Mouse (Mus musculus) embryonic facial prominence, embryonic 15.5 days (tissue): ENCODE results near the gene Ifna2. TPM values are rescaled to one million over a fixed set of nuclear protein-coding genes. Genes with fewer than 3 reads are reported as not detected.

Source experiments
- ATAC-seq: fragments of 200-750 bp; cut with Nextera tagmentation; 2 replicates; pipeline ENCODE4 v1.8.0; 2017; ENCODE audit warnings: low read depth, moderate TSS enrichment; ENCODE audit not compliant: insufficient number of reproducible peaks, low FRiP score, low TSS enrichment
- H3K27ac ChIP-seq: fragments of 300-500 bp; sonication (generic); replicated peaks from 2 replicates; pipeline ENCODE4 v1.5.1; 2015; ENCODE audit warnings: mild to moderate bottlenecking, inconsistent platforms
- H3K27me3 ChIP-seq: fragments of 300-500 bp; sonication (generic); 2 replicates; pipeline ENCODE4 v1.6.1; 2015; ENCODE audit warnings: inconsistent platforms
- H3K36me3 ChIP-seq: fragments of 300-500 bp; sonication (generic); 2 replicates; pipeline ENCODE4 v1.6.1; 2015; ENCODE audit warnings: mild to moderate bottlenecking, inconsistent platforms
- H3K4me1 ChIP-seq: fragments of 300-500 bp; sonication (generic); 2 replicates; pipeline ENCODE4 v1.6.1; 2015; ENCODE audit warnings: inconsistent platforms
- H3K4me2 ChIP-seq: fragments of 300-500 bp; sonication (generic); replicated peaks from 2 replicates; pipeline ENCODE4 v1.6.1; 2015; ENCODE audit warnings: mild to moderate bottlenecking, inconsistent platforms
- H3K4me3 ChIP-seq: fragments of 300-500 bp; sonication (generic); replicated peaks from 2 replicates; pipeline ENCODE4 v1.5.1; 2015; ENCODE audit warnings: mild to moderate bottlenecking, inconsistent platforms
- H3K9ac ChIP-seq: fragments of 300-500 bp; sonication (generic); 2 replicates; pipeline ENCODE4 v1.6.1; 2015; ENCODE audit warnings: inconsistent platforms
- H3K9me3 ChIP-seq: fragments of 300-500 bp; sonication (generic); replicated peaks from 2 replicates; pipeline ENCODE4 v1.6.1; 2016; ENCODE audit warnings: inconsistent platforms
- WGBS: fragments of 180-500 bp; shearing (Covaris S2); methylation state at CpG from one replicate; pipeline ENCODE4 v1.1.7; 2015; 5-methylcytosine and 5-hydroxymethylcytosine counted together
- polyA plus RNA-seq: library from polyadenylated mRNA; unstranded; fragments of >200 nt; fragmentation: Nextera tagmentation; extraction: Ambion mirVana; gene quantifications from 2 replicates; pipeline ENCODE4 v1.2.1, GENCODE M21; 2015

Gene Ifna2
- polyA plus RNA-seq, 1 experiment from 2014 or later: not detected

DNA sequence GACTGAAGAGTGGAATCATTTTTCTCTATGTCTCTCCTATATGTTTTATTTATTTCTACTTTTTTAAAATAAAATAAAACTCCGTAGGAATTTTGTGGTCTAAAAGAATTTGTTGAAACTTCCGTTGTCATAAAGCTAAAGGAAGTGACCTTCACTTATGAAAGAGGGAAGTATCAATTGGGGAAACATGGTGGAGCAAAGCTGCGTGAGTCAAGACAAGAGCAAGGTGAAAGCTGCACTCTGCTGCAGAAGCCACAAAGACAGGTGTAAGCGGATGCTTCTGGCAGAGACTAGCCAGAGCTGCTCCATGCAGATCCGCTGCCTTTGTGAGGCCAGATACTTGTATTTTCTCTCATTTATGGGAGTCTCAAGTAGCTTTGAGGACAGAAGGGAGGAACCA, 15.1 kb upstream of the Ifna2 start:
- 71% methylated on average over 5 of the region's 5 CpGs for WGBS
- no peaks in the 10 kb centered on the region for H3K36me3 ChIP-seq
- H3K27ac ChIP-seq: no peak overlapping the region
- no peak for ATAC-seq
- H3K4me2 ChIP-seq: no peak overlapping the region
- no peaks in the 10 kb centered on the region for H3K4me1 ChIP-seq
- H3K9ac ChIP-seq: no peak overlapping the region
- H3K27me3 ChIP-seq: 0 out of 2 replicates have a peak, but pooled peaks cover 4% of the 10 kb centered on the region
- no peak overlapping the region for H3K4me3 ChIP-seq
- H3K9me3 ChIP-seq: no peaks in the 10 kb centered on the region

DNA sequence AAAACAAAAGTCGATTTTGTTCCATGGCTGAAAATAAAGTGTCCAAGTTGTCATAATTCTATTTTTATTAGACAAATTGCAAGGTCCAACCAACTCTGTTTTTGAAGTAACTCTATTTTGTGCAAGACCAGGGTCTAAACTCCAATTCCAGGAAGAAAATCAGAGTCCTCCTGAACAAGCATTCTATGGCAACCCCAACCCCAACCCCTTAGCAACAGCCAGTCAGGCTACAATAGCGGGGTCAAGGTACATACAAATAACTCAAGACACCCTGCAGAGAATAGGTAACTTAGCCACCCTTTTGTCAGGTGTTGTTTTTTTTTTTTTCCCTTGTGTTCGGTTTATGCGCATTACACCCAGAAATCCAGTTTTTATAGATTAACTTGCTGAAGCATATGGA, 14.0 kb upstream of the Ifna2 start:
- Histone ChIP-seq H3K36me3 (no peaks in the 10 kb centered on the region), H3K9ac (no peak overlapping the region), H3K27me3 (0 out of 2 replicates have a peak, but pooled peaks cover 4% of the 10 kb centered on the region), H3K4me3 (no peak overlapping the region), H3K4me2 (no peak overlapping the region), H3K9me3 (no peaks in the 10 kb centered on the region), H3K27ac (no peak overlapping the region), H3K4me1 (no peaks in the 10 kb centered on the region)
- no peak for ATAC-seq
- 80% methylated on average over 4 of the region's 4 CpGs for WGBS

DNA sequence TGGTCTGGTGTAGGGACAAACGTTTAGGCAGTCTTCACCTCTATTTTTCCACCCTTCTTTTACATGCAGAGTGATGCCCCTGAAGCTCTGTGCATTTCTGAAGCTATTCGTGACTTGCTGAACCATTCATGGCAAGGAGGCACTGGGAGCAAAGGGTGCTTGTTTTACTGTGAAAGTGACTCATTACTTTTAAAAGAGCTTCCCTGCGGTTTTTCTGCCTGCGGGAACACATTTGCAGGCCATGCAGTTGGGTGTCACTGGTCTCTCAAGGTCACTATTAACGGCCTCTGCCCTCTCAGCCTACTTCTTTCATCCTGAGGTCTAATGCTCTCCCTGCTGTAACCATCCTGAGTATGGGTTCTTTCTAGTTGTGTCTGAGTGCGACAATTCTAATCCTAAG, 13.4 kb upstream of the Ifna2 start:
- H3K36me3 ChIP-seq: no peaks in the 10 kb centered on the region
- H3K9me3 ChIP-seq: no peaks in the 10 kb centered on the region
- H3K27ac ChIP-seq: no peak overlapping the region
- no peak for ATAC-seq
- WGBS: 61% methylated on average over 6 of the region's 6 CpGs
- no peak overlapping the region for H3K4me2 ChIP-seq
- H3K4me1 ChIP-seq: no peaks in the 10 kb centered on the region
- H3K4me3 ChIP-seq: no peak overlapping the region
- no peak overlapping the region for H3K9ac ChIP-seq
- H3K27me3 ChIP-seq: 0 out of 2 replicates have a peak, but pooled peaks cover 4% of the 10 kb centered on the region

- 0 out of 2 replicates have a peak, but pooled peaks cover 4% of the 10 kb centered on the region for H3K27me3 ChIP-seq
- no peak overlapping the region for H3K4me3 ChIP-seq
- H3K4me1 ChIP-seq: no peaks in the 10 kb centered on the region
- no peaks in the 10 kb centered on the region for H3K36me3 ChIP-seq
- H3K9ac ChIP-seq: no peak overlapping the region
- H3K4me2 ChIP-seq: no peak overlapping the region
- H3K9me3 ChIP-seq: no peaks in the 10 kb centered on the region
- no peak overlapping the region for H3K27ac ChIP-seq
- WGBS: 18% methylated on average over 3 of the region's 3 CpGs
- ATAC-seq: 0 out of 2 replicates have a peak, but pooled peaks have one; percentile 34
Measured at GRCm38 (mm10) chr4:88696237-88696884, 12.6 kb upstream of the Ifna2 start.

DNA sequence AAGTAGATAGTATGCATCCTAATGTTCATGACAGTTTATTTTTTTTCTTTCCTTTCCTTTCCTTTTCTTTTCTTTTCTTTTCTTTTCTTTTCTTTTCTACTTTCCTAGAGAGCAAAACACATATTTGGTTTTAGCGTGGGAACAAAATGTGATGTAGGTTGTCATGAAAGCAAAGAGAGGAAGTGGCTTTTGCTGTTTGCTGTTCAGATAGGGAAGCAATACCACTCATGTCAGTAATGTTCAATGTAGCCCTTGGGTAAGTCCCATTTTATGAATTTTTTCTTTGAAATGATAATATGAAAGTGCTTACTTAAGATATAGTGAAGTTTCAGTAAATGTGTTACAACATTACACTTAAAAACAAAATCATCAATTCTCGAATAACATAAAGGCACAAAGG, 9.7 kb upstream of the Ifna2 start:
- Histone ChIP-seq H3K4me2 (no peak overlapping the region), H3K9ac (no peak overlapping the region), H3K27ac (no peak overlapping the region), H3K27me3 (0 out of 2 replicates have a peak, but pooled peaks cover 4% of the 10 kb centered on the region), H3K36me3 (no peaks in the 10 kb centered on the region), H3K4me3 (no peak overlapping the region), H3K9me3 (no peaks in the 10 kb centered on the region), H3K4me1 (no peaks in the 10 kb centered on the region)
- 82% methylated on average over 2 of the region's 2 CpGs for WGBS
- no peak for ATAC-seq

DNA sequence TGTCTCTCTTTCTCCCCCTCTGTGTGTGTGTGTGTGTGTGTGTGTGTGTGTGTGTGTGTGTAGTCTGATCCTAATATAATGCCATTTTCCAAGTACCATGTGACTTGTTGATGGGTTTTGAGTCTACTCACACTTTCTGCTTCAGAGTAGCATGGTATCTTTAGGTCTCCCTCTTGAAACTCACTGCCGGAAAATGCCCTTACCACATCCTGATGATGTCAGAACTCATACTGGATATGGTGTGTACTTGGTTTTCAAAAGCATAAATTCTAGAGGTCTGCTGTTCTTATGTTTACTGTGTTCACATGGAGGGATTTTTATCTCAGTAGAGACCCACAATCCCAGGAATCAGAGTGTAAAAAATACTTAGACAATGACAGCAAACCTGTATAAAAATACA, 8.8 kb upstream of the Ifna2 start:
- no peaks in the 10 kb centered on the region for H3K4me1 ChIP-seq
- no peaks in the 10 kb centered on the region for H3K9me3 ChIP-seq
- H3K4me3 ChIP-seq: no peak overlapping the region
- H3K4me2 ChIP-seq: no peak overlapping the region
- no peak for ATAC-seq
- no peak overlapping the region for H3K27ac ChIP-seq
- no peak overlapping the region for H3K9ac ChIP-seq
- 74% methylated on average over 1 of the region's 1 CpGs for WGBS
- no peaks in the 10 kb centered on the region for H3K36me3 ChIP-seq
- 0 out of 2 replicates have a peak, but pooled peaks cover 4% of the 10 kb centered on the region for H3K27me3 ChIP-seq

- no peak within 1 kb of the TSS for H3K27ac ChIP-seq
- H3K36me3 ChIP-seq: no peaks in the 10 kb centered on the region
- no peak within 1 kb of the TSS for H3K9ac ChIP-seq
- 0 out of 2 replicates have a peak, but pooled peaks cover 2% of the 10 kb centered on the region for H3K27me3 ChIP-seq
- no peak within 1 kb of the TSS for H3K4me3 ChIP-seq
- H3K4me1 ChIP-seq: no peaks in the 10 kb centered on the region
- WGBS: 74% methylated on average over 2 of the region's 2 CpGs
- ATAC-seq: no peak
- H3K4me2 ChIP-seq: no peak within 1 kb of the TSS
- H3K9me3 ChIP-seq: no peaks in the 10 kb centered on the region
Measured at GRCm38 (mm10) chr4:88691259-88691658, 7.5 kb upstream of the Ifna2 start, which contains the start of gene Ifnab. TSS of gene Ifnab (minus strand) at chr4:88691359.

GRCm38 (mm10) chr4:88681353-88681752, 2.4 kb downstream of the Ifna2 start:
- Histone ChIP-seq H3K4me1 (no peaks in the 10 kb centered on the region), H3K9ac (no peak overlapping the region), H3K27me3 (no peaks in the 10 kb centered on the region), H3K4me3 (no peak overlapping the region), H3K27ac (no peak overlapping the region), H3K9me3 (no peaks in the 10 kb centered on the region), H3K4me2 (no peak overlapping the region), H3K36me3 (no peaks in the 10 kb centered on the region)
- no peak for ATAC-seq
- 59% methylated on average over 3 of the region's 3 CpGs for WGBS

DNA sequence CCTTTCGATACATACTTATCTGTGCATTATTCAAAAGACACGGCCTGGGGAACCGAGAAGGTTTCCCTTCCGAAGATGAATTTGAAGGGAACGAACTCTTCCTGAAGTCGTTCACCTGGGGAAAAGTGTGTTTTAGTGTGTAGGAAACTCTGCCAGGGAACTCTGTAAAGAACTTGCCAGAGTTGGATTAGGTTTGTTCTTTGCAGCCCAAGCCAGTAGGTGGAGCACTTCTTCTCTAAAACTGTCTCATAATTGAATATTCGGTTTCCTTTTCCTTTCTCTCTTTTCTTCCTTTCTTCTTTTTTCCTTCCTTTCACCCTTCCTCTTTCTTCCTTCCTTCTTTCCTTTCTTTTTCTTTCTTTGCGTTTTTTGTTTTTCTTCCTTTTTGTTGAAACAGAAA, 3.4 kb downstream of the Ifna2 start:
- WGBS: 47% methylated on average over 8 of the region's 8 CpGs
- no peak overlapping the region for H3K9ac ChIP-seq
- no peaks in the 10 kb centered on the region for H3K9me3 ChIP-seq
- H3K4me2 ChIP-seq: no peak overlapping the region
- ATAC-seq: no peak
- no peak overlapping the region for H3K27ac ChIP-seq
- no peaks in the 10 kb centered on the region for H3K36me3 ChIP-seq
- no peaks in the 10 kb centered on the region for H3K4me1 ChIP-seq
- no peak overlapping the region for H3K4me3 ChIP-seq
- no peaks in the 10 kb centered on the region for H3K27me3 ChIP-seq

DNA sequence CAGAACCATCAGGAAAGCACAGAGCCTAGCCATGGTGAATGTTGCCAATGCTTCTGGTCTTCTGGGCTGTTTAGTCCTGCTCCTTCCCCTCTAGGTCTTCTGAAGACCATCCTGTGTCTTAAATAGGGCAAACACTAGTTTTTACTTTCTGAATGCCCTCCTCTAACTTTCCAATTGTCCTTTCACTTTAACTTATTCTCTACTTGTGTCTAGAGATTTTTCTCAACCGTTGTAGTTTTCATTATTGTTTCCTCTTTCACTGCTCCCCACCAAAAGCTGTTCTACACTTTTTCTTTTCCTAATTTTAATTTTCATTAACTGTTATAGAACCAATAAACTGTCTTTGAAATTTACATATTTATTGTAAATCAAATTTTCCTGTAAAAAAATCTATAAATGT, 6.9 kb downstream of the Ifna2 start, which contains the start of gene Ifna16:
Gene Ifna16 (minus strand): TSS at position 101 of the 400 bp plus-strand sequence.
- ATAC-seq: no peak
- Histone ChIP-seq H3K4me1 (no peaks in the 10 kb centered on the region), H3K4me3 (no peak within 1 kb of the TSS), H3K27me3 (no peaks in the 10 kb centered on the region), H3K9ac (no peak within 1 kb of the TSS), H3K4me2 (no peak within 1 kb of the TSS), H3K27ac (no peak within 1 kb of the TSS), H3K9me3 (no peaks in the 10 kb centered on the region), H3K36me3 (no peaks in the 10 kb centered on the region)
- whole genome bisulfite sequencing: 78% methylated on average over 1 of the region's 1 CpGs

DNA sequence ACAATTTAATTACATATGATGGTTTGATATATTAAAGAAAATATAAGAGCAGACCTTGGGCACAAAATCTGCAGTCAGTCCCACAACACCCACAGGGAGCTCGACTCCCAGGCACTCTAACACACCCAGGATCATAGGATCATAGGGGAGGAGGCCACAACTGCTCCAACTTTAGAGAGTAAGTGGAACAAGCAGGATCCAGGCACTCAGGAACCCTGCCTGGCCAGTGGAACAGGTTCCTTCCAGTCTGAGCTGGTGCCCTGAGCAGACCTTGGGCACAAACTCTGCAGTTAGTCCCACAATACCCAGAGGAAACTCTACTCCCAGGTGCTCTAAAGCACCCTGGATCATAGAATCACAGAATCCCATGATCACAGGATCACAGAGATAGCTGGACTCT, 28.3 kb downstream of the Ifna2 start:
- Histone ChIP-seq H3K27me3 (no peaks in the 10 kb centered on the region), H3K4me1 (no peaks in the 10 kb centered on the region), H3K4me3 (no peak overlapping the region), H3K36me3 (no peaks in the 10 kb centered on the region), H3K9ac (no peak overlapping the region), H3K4me2 (no peak overlapping the region), H3K27ac (no peak overlapping the region), H3K9me3 (no peaks in the 10 kb centered on the region)
- 29% methylated on average over 1 of the region's 1 CpGs for WGBS
- ATAC-seq: no peak

GRCm38 (mm10) chr4:88653644-88654043, 30.1 kb downstream of the Ifna2 start:
- Histone ChIP-seq H3K4me1 (no peaks in the 10 kb centered on the region), H3K9me3 (no peaks in the 10 kb centered on the region), H3K27me3 (no peaks in the 10 kb centered on the region), H3K4me2 (no peak overlapping the region), H3K27ac (no peak overlapping the region), H3K36me3 (no peaks in the 10 kb centered on the region), H3K4me3 (no peak overlapping the region), H3K9ac (no peak overlapping the region)
- 58% methylated on average over 3 of the region's 3 CpGs for WGBS
- no peak for ATAC-seq
